Mouse (Mus musculus): ENCODE measurements around the gene Gdap1l1. TPM values are rescaled to one million over a fixed set of nuclear protein-coding genes. Genes with fewer than 3 reads are reported as not detected.

Gene Gdap1l1
- polyA plus RNA-seq (2012; ENCODE audit: insufficient read depth, insufficient read length, low replicate concordance, missing spikeins), result not detected in 2 replicates

DNA sequence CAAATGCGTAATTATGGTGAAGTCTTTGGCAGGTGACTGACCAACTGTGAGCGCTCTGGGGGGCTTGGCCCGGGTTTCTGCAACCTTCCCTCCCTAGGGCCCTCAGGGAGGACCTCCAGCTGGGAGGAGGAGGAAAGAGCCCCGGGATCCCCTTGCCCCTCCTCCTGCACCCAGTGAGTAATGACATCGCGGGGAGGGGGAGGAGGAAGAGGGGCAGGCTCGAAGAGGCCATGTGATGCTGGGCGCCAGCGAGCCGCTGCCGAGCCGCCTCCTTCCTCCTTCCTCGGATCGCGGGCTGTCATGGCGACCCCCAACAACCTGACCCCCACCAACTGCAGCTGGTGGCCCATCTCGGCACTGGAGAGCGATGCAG is at the start of gene Gdap1l1:
TSS of gene Gdap1l1 (plus strand) at position 231 of the 373 bp plus-strand sequence.
- WGBS, result under 1% methylated on average over 18 of the region's 18 CpGs
- Histone ChIP-seq H3K4me3 (ENCODE audit: insufficient read depth, low read depth, low read length) (peak within 1 kb of the TSS; percentile 87), H3K4me1 (ENCODE audit: control insufficient read depth, insufficient read depth, low read length) (peaks cover 15% of the 10 kb centered on the region), H3K27ac (ENCODE audit: insufficient read depth, low read depth, low read length) (peak within 1 kb of the TSS; percentile 62)
- peak; percentile 55 for TF ChIP-seq POLR2A (IDR thresholded peaks at IDR 0.05; ENCODE audit: insufficient read depth, low read depth, low read length)
- TF ChIP-seq CTCF (IDR thresholded peaks at IDR 0.05; ENCODE audit: insufficient read depth, low read depth, low read length), result no peak

DNA sequence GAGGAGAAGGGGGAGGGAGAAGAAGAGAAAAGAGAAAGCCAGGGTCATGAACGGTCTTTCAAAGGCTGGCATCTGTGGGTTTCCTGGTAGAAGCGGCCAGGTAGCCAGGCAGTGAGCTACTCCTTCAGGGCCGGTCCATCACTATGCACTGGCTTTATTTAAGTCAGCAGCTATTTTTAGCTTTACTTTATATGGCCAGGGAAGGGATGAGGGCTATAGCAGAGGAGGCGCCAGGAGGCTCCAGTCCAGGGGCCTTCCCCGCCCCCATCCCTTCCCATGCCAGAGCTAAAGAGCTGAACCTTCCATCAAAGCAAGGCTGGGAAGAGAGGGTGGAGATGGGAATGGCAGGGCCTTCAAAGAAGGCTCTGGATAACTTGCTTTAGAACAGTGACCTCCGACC is 45.8 kb upstream of the Gdap1l1 start:
- no peaks in the 10 kb centered on the region for H3K4me1 ChIP-seq (ENCODE audit: control insufficient read depth, insufficient read depth, low read length)
- 86% methylated on average over 6 of the region's 6 CpGs for WGBS
- H3K4me3 ChIP-seq (ENCODE audit: insufficient read depth, low read depth, low read length), result no peak overlapping the region
- no peak for TF ChIP-seq POLR2A (IDR thresholded peaks at IDR 0.05; ENCODE audit: insufficient read depth, low read depth, low read length)
- TF ChIP-seq CTCF (IDR thresholded peaks at IDR 0.05; ENCODE audit: insufficient read depth, low read depth, low read length), result no peak
- no peak overlapping the region for H3K27ac ChIP-seq (ENCODE audit: insufficient read depth, low read depth, low read length)

DNA sequence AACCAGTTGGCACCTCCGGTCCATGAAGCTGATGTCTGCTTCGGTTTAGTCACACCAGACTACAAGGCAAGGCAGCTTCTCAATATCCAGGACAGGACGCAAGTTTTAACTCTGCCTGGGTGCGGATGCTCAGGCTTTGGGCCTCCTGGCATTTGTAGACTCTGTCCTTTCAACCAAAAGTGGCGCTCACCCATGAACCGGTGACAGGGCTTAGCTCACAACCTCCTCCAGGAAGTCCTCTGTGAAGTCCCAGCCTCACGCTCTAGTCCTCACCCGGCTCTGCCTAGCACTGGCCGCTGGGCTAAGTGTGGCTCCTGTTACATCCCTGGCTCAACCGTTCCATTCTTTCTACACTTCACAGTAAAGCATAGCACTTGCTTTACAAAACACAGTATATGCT is 45.0 kb upstream of the Gdap1l1 start:
- Histone ChIP-seq H3K27ac (ENCODE audit: insufficient read depth, low read depth, low read length) (no peak overlapping the region), H3K4me1 (ENCODE audit: control insufficient read depth, insufficient read depth, low read length) (0 out of 2 replicates have a peak, but pooled peaks cover 3% of the 10 kb centered on the region), H3K4me3 (ENCODE audit: insufficient read depth, low read depth, low read length) (no peak overlapping the region)
- TF ChIP-seq POLR2A (IDR thresholded peaks at IDR 0.05; ENCODE audit: insufficient read depth, low read depth, low read length), result no peak
- TF ChIP-seq CTCF (IDR thresholded peaks at IDR 0.05; ENCODE audit: insufficient read depth, low read depth, low read length), result no peak
- WGBS, result 92% methylated on average over 10 of the region's 10 CpGs

- Histone ChIP-seq H3K27ac (ENCODE audit: insufficient read depth, low read depth, low read length) (no peak overlapping the region), H3K4me1 (ENCODE audit: control insufficient read depth, insufficient read depth, low read length) (0 out of 2 replicates have a peak, but pooled peaks cover 3% of the 10 kb centered on the region), H3K4me3 (ENCODE audit: insufficient read depth, low read depth, low read length) (no peak overlapping the region)
- WGBS, result 85% methylated on average over 6 of the region's 6 CpGs
- no peak for TF ChIP-seq CTCF (IDR thresholded peaks at IDR 0.05; ENCODE audit: insufficient read depth, low read depth, low read length)
- TF ChIP-seq POLR2A (IDR thresholded peaks at IDR 0.05; ENCODE audit: insufficient read depth, low read depth, low read length), result no peak
These were observed 44.3 kb upstream of the Gdap1l1 start for GRCm38 (mm10) chr2:163393976-163394375.

GRCm38 (mm10) chr2:163394977-163395376 is 43.3 kb upstream of the Gdap1l1 start:
- H3K4me3 ChIP-seq (ENCODE audit: insufficient read depth, low read depth, low read length), result no peak overlapping the region

GRCm38 (mm10) chr2:163397071-163397470 is 41.2 kb upstream of the Gdap1l1 start:
- Histone ChIP-seq H3K27ac (ENCODE audit: insufficient read depth, low read depth, low read length) (no peak overlapping the region), H3K4me1 (ENCODE audit: control insufficient read depth, insufficient read depth, low read length) (0 out of 2 replicates have a peak, but pooled peaks cover 3% of the 10 kb centered on the region), H3K4me3 (ENCODE audit: insufficient read depth, low read depth, low read length) (no peak overlapping the region)
- WGBS, result 91% methylated on average over 19 of the region's 19 CpGs
- TF ChIP-seq CTCF (IDR thresholded peaks at IDR 0.05; ENCODE audit: insufficient read depth, low read depth, low read length) (no peak), POLR2A (IDR thresholded peaks at IDR 0.05; ENCODE audit: insufficient read depth, low read depth, low read length) (no peak)

More at GRCm38 (mm10) chr2:163394977-163395376, 43.3 kb upstream of the Gdap1l1 start:
- Histone ChIP-seq H3K27ac (ENCODE audit: insufficient read depth, low read depth, low read length) (no peak overlapping the region), H3K4me1 (ENCODE audit: control insufficient read depth, insufficient read depth, low read length) (0 out of 2 replicates have a peak, but pooled peaks cover 3% of the 10 kb centered on the region)
- no peak for TF ChIP-seq CTCF (IDR thresholded peaks at IDR 0.05; ENCODE audit: insufficient read depth, low read depth, low read length)
- TF ChIP-seq POLR2A (IDR thresholded peaks at IDR 0.05; ENCODE audit: insufficient read depth, low read depth, low read length), result no peak
- WGBS, result 68% methylated on average over 6 of the region's 6 CpGs

- 0 out of 2 replicates have a peak, but pooled peaks cover 3% of the 10 kb centered on the region for H3K4me1 ChIP-seq (ENCODE audit: control insufficient read depth, insufficient read depth, low read length)
- H3K4me3 ChIP-seq (ENCODE audit: insufficient read depth, low read depth, low read length), result no peak within 1 kb of the TSS
- 28% methylated on average over 10 of the region's 10 CpGs for WGBS
- TF ChIP-seq CTCF (IDR thresholded peaks at IDR 0.05; ENCODE audit: insufficient read depth, low read depth, low read length) (no peak), POLR2A (IDR thresholded peaks at IDR 0.05; ENCODE audit: insufficient read depth, low read depth, low read length) (no peak)
- no peak within 1 kb of the TSS for H3K27ac ChIP-seq (ENCODE audit: insufficient read depth, low read depth, low read length)
These were observed 40.4 kb upstream of the Gdap1l1 start, which contains the start of gene Jph2 for GRCm38 (mm10) chr2:163397905-163398304. Gene Jph2, minus strand, starts transcription at chr2:163397993.

- TF ChIP-seq POLR2A (IDR thresholded peaks at IDR 0.05; ENCODE audit: insufficient read depth, low read depth, low read length) (no peak), CTCF (IDR thresholded peaks at IDR 0.05; ENCODE audit: insufficient read depth, low read depth, low read length) (no peak)
- no peak overlapping the region for H3K4me3 ChIP-seq (ENCODE audit: insufficient read depth, low read depth, low read length)
- 0 out of 2 replicates have a peak, but pooled peaks cover 3% of the 10 kb centered on the region for H3K4me1 ChIP-seq (ENCODE audit: control insufficient read depth, insufficient read depth, low read length)
- no peak overlapping the region for H3K27ac ChIP-seq (ENCODE audit: insufficient read depth, low read depth, low read length)
- 73% methylated on average over 4 of the region's 4 CpGs for WGBS
These were observed 39.5 kb upstream of the Gdap1l1 start for GRCm38 (mm10) chr2:163398770-163399169.

DNA sequence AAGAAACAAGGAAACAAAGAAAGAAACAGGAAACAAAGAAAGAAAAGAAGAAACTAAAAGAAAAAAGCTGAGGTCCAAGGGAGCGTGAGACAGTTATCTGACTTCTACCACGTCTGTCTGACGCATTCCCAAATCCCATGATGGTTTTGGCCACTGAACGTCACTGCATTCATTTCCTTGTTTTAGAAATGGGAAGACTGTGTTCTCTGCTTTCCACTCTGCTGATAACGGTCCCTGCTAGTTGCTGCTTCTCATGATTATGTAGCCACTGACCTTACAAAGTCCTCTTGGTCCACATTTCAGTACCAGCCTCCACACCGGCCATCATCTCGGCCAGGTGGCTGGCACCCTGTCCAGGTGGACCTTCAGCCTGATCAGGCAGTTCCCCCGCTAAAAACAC is 39.1 kb upstream of the Gdap1l1 start:
- Histone ChIP-seq H3K4me3 (ENCODE audit: insufficient read depth, low read depth, low read length) (no peak overlapping the region), H3K4me1 (ENCODE audit: control insufficient read depth, insufficient read depth, low read length) (0 out of 2 replicates have a peak, but pooled peaks cover 3% of the 10 kb centered on the region), H3K27ac (ENCODE audit: insufficient read depth, low read depth, low read length) (no peak overlapping the region)
- 80% methylated on average over 8 of the region's 8 CpGs for WGBS
- TF ChIP-seq CTCF (IDR thresholded peaks at IDR 0.05; ENCODE audit: insufficient read depth, low read depth, low read length) (no peak), POLR2A (IDR thresholded peaks at IDR 0.05; ENCODE audit: insufficient read depth, low read depth, low read length) (no peak)
